Mouse (Mus musculus): ENCODE measurements around the gene Srpk2. TPM values are rescaled to one million over a fixed set of nuclear protein-coding genes. Genes with fewer than 3 reads are reported as not detected.
"Not testable (repeated sequence)": the region's sequence is repeated elsewhere in the genome, so short reads cannot be mapped to it uniquely, and the experiment has no call there.

The Srpk2 gene
- polyA plus RNA-seq, 1 experiment = 7.8 TPM

- no peak for DNase-seq
- peaks cover 3% of the 10 kb centered on the region; the same call in 1 of the 2 replicates for H3K4me1 ChIP-seq (ENCODE audit: control insufficient read depth, insufficient read depth, low read length)
- TF ChIP-seq CTCF (IDR thresholded peaks at IDR 0.05; ENCODE audit: insufficient read depth, low read length) (no peak), POLR2A (IDR thresholded peaks at IDR 0.05; ENCODE audit: borderline replicate concordance, extremely low read depth, low read depth, low read length) (no peak)
- WGBS = 89% methylated on average over 8 of the region's 8 CpGs
- no peak overlapping the region for H3K4me3 ChIP-seq (replicated peaks; ENCODE audit: extremely low read depth, low read depth, low read length)
Observed at GRCm38 (mm10) chr5:23464743-23465142, 219.7 kb downstream of the Srpk2 start.

- peaks cover 3% of the 10 kb centered on the region; the same call in 1 of the 2 replicates for H3K4me1 ChIP-seq (ENCODE audit: control insufficient read depth, insufficient read depth, low read length)
- no peak overlapping the region for H3K4me3 ChIP-seq (replicated peaks; ENCODE audit: extremely low read depth, low read depth, low read length)
- 92% methylated on average over 3 of the region's 3 CpGs for WGBS
- TF ChIP-seq POLR2A (IDR thresholded peaks at IDR 0.05; ENCODE audit: borderline replicate concordance, extremely low read depth, low read depth, low read length) (no peak), CTCF (IDR thresholded peaks at IDR 0.05; ENCODE audit: insufficient read depth, low read length) (no peak)
- no peak for DNase-seq
Observed at GRCm38 (mm10) chr5:23464247-23464646, 220.2 kb downstream of the Srpk2 start.

GRCm38 (mm10) chr5:23461688-23462087 lies 222.7 kb downstream of the Srpk2 start:
- no peak for DNase-seq
- TF ChIP-seq POLR2A (IDR thresholded peaks at IDR 0.05; ENCODE audit: borderline replicate concordance, extremely low read depth, low read depth, low read length) (no peak), CTCF (IDR thresholded peaks at IDR 0.05; ENCODE audit: insufficient read depth, low read length) (no peak)
- H3K4me3 ChIP-seq (replicated peaks; ENCODE audit: extremely low read depth, low read depth, low read length) = no peak overlapping the region
- peaks cover 7% of the 10 kb centered on the region for H3K4me1 ChIP-seq (ENCODE audit: control insufficient read depth, insufficient read depth, low read length)
- 20% methylated on average over 2 of the region's 2 CpGs for WGBS

- WGBS = 75% methylated on average over 2 of the region's 2 CpGs
- not testable (repeated sequence) for DNase-seq; H3K4me1 ChIP-seq (ENCODE audit: control insufficient read depth, insufficient read depth, low read length); H3K4me3 ChIP-seq (replicated peaks; ENCODE audit: extremely low read depth, low read depth, low read length)
Observed at GRCm38 (mm10) chr5:23453561-23453960, 230.9 kb downstream of the Srpk2 start.

Other genes with a start within 250 kb of the Srpk2 start
- 2.3 and 3.1 TPM in 2 replicates for gene Pus7, start 99.1 kb upstream of the Srpk2 start, polyA plus RNA-seq (2012; rRNA removed)
- 7.7 and 10.4 TPM in 2 replicates for gene Rint1, start 103.1 kb upstream of the Srpk2 start, polyA plus RNA-seq (2012; rRNA removed)
- gene Tomm7, start 159.5 kb upstream of the Srpk2 start, polyA plus RNA-seq (2012; rRNA removed) = 24.4 and 29.4 TPM in 2 replicates

Measured in lung, adult 2 months (tissue).